Mouse (Mus musculus) intestine, embryonic 16.5 days (tissue): ENCODE results near the gene Gm14190. TPM values are rescaled to one million over a fixed set of nuclear protein-coding genes. Genes with fewer than 3 reads are reported as not detected.
"Not testable (repeated sequence)": the region's sequence is repeated elsewhere in the genome, so short reads cannot be mapped to it uniquely, and the experiment has no call there.

ENCODE experiments used
- ATAC-seq: fragments of 200-750 bp; cut with Nextera tagmentation; 2 replicates; pipeline ENCODE4 v1.8.0; 2017; ENCODE audit warnings: moderate TSS enrichment, moderate library complexity
- H3K27ac ChIP-seq: fragments of 300-500 bp; sonication (generic); 2 replicates; pipeline ENCODE4 v1.5.1; 2014; ENCODE audit warnings: mild to moderate bottlenecking, low read length
- H3K27me3 ChIP-seq: fragments of 300-500 bp; sonication (generic); replicated peaks from 2 replicates; pipeline ENCODE4 v1.6.1; 2014; ENCODE audit warnings: low read length, control low read depth, mixed read lengths; ENCODE audit not compliant: control insufficient read depth, insufficient read depth
- H3K36me3 ChIP-seq: fragments of 300-500 bp; sonication (generic); 2 replicates; pipeline ENCODE4 v1.6.1; 2014; ENCODE audit warnings: low read length, control low read depth; ENCODE audit not compliant: control insufficient read depth, insufficient read depth
- H3K4me1 ChIP-seq: fragments of 300-500 bp; sonication (generic); 2 replicates; pipeline ENCODE4 v1.6.1; 2014; ENCODE audit warnings: low read length, control low read depth, mixed read lengths; ENCODE audit not compliant: control insufficient read depth, insufficient read depth
- H3K4me2 ChIP-seq: fragments of 300-500 bp; sonication (generic); 2 replicates; pipeline ENCODE4 v1.6.1; 2014; ENCODE audit warnings: low read depth, low read length, control low read depth
- H3K4me3 ChIP-seq: fragments of 300-500 bp; sonication (generic); 2 replicates; pipeline ENCODE4 v1.5.1; 2014; ENCODE audit warnings: mild to moderate bottlenecking, low read length
- H3K9ac ChIP-seq: fragments of 300-500 bp; sonication (generic); 2 replicates; pipeline ENCODE4 v1.6.1; 2014; ENCODE audit warnings: low read depth, low read length
- H3K9me3 ChIP-seq: fragments of 300-500 bp; sonication (generic); 2 replicates; pipeline ENCODE4 v1.6.1; 2016; ENCODE audit warnings: low read length, control low read depth; ENCODE audit not compliant: control insufficient read depth
- WGBS: fragments of 180-500 bp; shearing (Covaris S2); extraction: QIAGEN DNeasy Blood & Tissue Kit; methylation state at CpG from one replicate; pipeline ENCODE4 v1.1.7; 2014; 5-methylcytosine and 5-hydroxymethylcytosine counted together
- polyA plus RNA-seq: library from polyadenylated mRNA; unstranded; fragments of >200 nt; fragmentation: Nextera tagmentation; extraction: Ambion mirVana; gene quantifications from 2 replicates; pipeline ENCODE4 v1.2.1, GENCODE M21; 2015

The Gm14190 gene
- not detected in 2 replicates for polyA plus RNA-seq

GRCm38 (mm10) chr11:99690463-99690862, at the start of gene Gm14190:
Gene Gm14190, minus strand, starts transcription at chr11:99690740.
- 89% methylated on average over 1 of the region's 1 CpGs for WGBS
- Histone ChIP-seq H3K4me1 (no peaks in the 10 kb centered on the region), H3K27ac (no peak within 1 kb of the TSS), H3K9ac (no peak within 1 kb of the TSS), H3K9me3 (no peaks in the 10 kb centered on the region), H3K27me3 (no peaks in the 10 kb centered on the region), H3K4me3 (no peak within 1 kb of the TSS), H3K36me3 (no peaks in the 10 kb centered on the region), H3K4me2 (no peak within 1 kb of the TSS)
- no peak for ATAC-seq

GRCm38 (mm10) chr11:99734190-99734589, 43.6 kb upstream of the Gm14190 start, which contains the start of gene Gm14180:
Gene Gm14180, minus strand, starts transcription at chr11:99734290.
- WGBS, result 57% methylated on average over 2 of the region's 2 CpGs
- ATAC-seq, result no peak

GRCm38 (mm10) chr11:99724061-99724460, 33.5 kb upstream of the Gm14190 start:
- no peak overlapping the region for H3K4me2 ChIP-seq
- H3K4me1 ChIP-seq, result no peaks in the 10 kb centered on the region
- 75% methylated on average over 2 of the region's 2 CpGs for WGBS
- no peaks in the 10 kb centered on the region for H3K36me3 ChIP-seq
- H3K27ac ChIP-seq, result no peak overlapping the region
- ATAC-seq, result no peak
- no peak overlapping the region for H3K4me3 ChIP-seq
- H3K27me3 ChIP-seq, result no peaks in the 10 kb centered on the region
- H3K9me3 ChIP-seq, result no peaks in the 10 kb centered on the region
- no peak overlapping the region for H3K9ac ChIP-seq

More at GRCm38 (mm10) chr11:99734190-99734589, 43.6 kb upstream of the Gm14190 start, which contains the start of gene Gm14180:
- Histone ChIP-seq H3K27ac (no peak within 1 kb of the TSS), H3K9me3 (no peaks in the 10 kb centered on the region), H3K4me1 (no peaks in the 10 kb centered on the region), H3K4me3 (no peak within 1 kb of the TSS), H3K36me3 (no peaks in the 10 kb centered on the region), H3K4me2 (no peak within 1 kb of the TSS), H3K9ac (no peak within 1 kb of the TSS), H3K27me3 (no peaks in the 10 kb centered on the region)

GRCm38 (mm10) chr11:99718759-99719158, 28.2 kb upstream of the Gm14190 start:
- no peaks in the 10 kb centered on the region for H3K4me1 ChIP-seq
- WGBS, result 83% methylated on average over 1 of the region's 1 CpGs
- H3K9me3 ChIP-seq, result no peaks in the 10 kb centered on the region
- no peaks in the 10 kb centered on the region for H3K27me3 ChIP-seq
- H3K27ac ChIP-seq, result no peak overlapping the region
- H3K36me3 ChIP-seq, result no peaks in the 10 kb centered on the region
- H3K4me3 ChIP-seq, result no peak overlapping the region
- H3K4me2 ChIP-seq, result no peak overlapping the region
- no peak overlapping the region for H3K9ac ChIP-seq
- no peak for ATAC-seq

- not testable (repeated sequence) for H3K9ac ChIP-seq, H3K27me3 ChIP-seq, H3K4me1 ChIP-seq, H3K36me3 ChIP-seq, H3K4me2 ChIP-seq, H3K9me3 ChIP-seq, H3K4me3 ChIP-seq, H3K27ac ChIP-seq, ATAC-seq
- WGBS, result 75% methylated on average over 1 of the region's 1 CpGs
Observed at GRCm38 (mm10) chr11:99685235-99685634, 5.3 kb downstream of the Gm14190 start.

- Histone ChIP-seq H3K27me3 (no peaks in the 10 kb centered on the region), H3K4me2 (no peak overlapping the region), H3K4me1 (no peaks in the 10 kb centered on the region), H3K9ac (no peak overlapping the region), H3K4me3 (no peak overlapping the region), H3K27ac (no peak overlapping the region), H3K9me3 (no peaks in the 10 kb centered on the region), H3K36me3 (no peaks in the 10 kb centered on the region)
- ATAC-seq, result no peak
- WGBS, result 89% methylated on average over 2 of the region's 2 CpGs
Observed at GRCm38 (mm10) chr11:99683481-99683880, 7.1 kb downstream of the Gm14190 start.

GRCm38 (mm10) chr11:99665860-99666259, 24.7 kb downstream of the Gm14190 start, which contains the start of gene Krtap4-6:
Gene Krtap4-6, minus strand, starts transcription at chr11:99665960.
- Histone ChIP-seq H3K4me1 (no peaks in the 10 kb centered on the region), H3K9me3 (no peaks in the 10 kb centered on the region), H3K4me3 (no peak within 1 kb of the TSS), H3K27me3 (no peaks in the 10 kb centered on the region), H3K36me3 (no peaks in the 10 kb centered on the region), H3K9ac (no peak within 1 kb of the TSS), H3K27ac (no peak within 1 kb of the TSS), H3K4me2 (no peak within 1 kb of the TSS)
- ATAC-seq, result no peak

GRCm38 (mm10) chr11:99662802-99663201, 27.7 kb downstream of the Gm14190 start:
- H3K9ac ChIP-seq, result no peak overlapping the region
- no peaks in the 10 kb centered on the region for H3K4me1 ChIP-seq
- ATAC-seq, result no peak
- no peak overlapping the region for H3K27ac ChIP-seq
- 83% methylated on average over 10 of the region's 10 CpGs for WGBS
- H3K36me3 ChIP-seq, result no peaks in the 10 kb centered on the region
- no peaks in the 10 kb centered on the region for H3K9me3 ChIP-seq
- no peaks in the 10 kb centered on the region for H3K27me3 ChIP-seq
- H3K4me3 ChIP-seq, result no peak overlapping the region
- H3K4me2 ChIP-seq, result no peak overlapping the region

GRCm38 (mm10) chr11:99659256-99659655, 31.3 kb downstream of the Gm14190 start:
- no peaks in the 10 kb centered on the region for H3K27me3 ChIP-seq
- ATAC-seq, result no peak
- no peaks in the 10 kb centered on the region for H3K4me1 ChIP-seq
- H3K4me3 ChIP-seq, result no peak overlapping the region
- no peaks in the 10 kb centered on the region for H3K36me3 ChIP-seq
- H3K4me2 ChIP-seq, result no peak overlapping the region
- 84% methylated on average over 4 of the region's 4 CpGs for WGBS
- no peak overlapping the region for H3K9ac ChIP-seq
- no peak overlapping the region for H3K27ac ChIP-seq
- H3K9me3 ChIP-seq, result no peaks in the 10 kb centered on the region

- WGBS, result 72% methylated on average over 10 of the region's 10 CpGs
- not testable (repeated sequence) for H3K9me3 ChIP-seq, H3K4me3 ChIP-seq, H3K36me3 ChIP-seq, ATAC-seq, H3K27ac ChIP-seq, H3K4me1 ChIP-seq, H3K4me2 ChIP-seq, H3K9ac ChIP-seq, H3K27me3 ChIP-seq
Observed at GRCm38 (mm10) chr11:99658467-99659010, 32.0 kb downstream of the Gm14190 start, which contains the start of gene Gm11563. Gene Gm11563, minus strand, starts transcription at chr11:99658960.
